Mouse (Mus musculus) CD4-positive, CD25-positive, alpha-beta regulatory T cell, adult 4 months (primary cell): Measurements from ENCODE around the gene Pald1. TPM values are rescaled to one million over a fixed set of nuclear protein-coding genes. Genes with fewer than 3 reads are reported as not detected.
A peak's percentile ranks its signal among the peaks of the same experiment; 100 is the strongest.

Experiments
- ATAC-seq: one replicate; pipeline ENCODE4 v1.8.0; 2017
- polyA plus RNA-seq, 2 experiments: library from polyadenylated mRNA; unstranded; fragments of 100-300 nt; shearing (Covaris generic); gene quantifications; one replicate each; pipeline ENCODE4 v1.2.1; 2017

The Pald1 gene
- polyA plus RNA-seq = not detected

DNA sequence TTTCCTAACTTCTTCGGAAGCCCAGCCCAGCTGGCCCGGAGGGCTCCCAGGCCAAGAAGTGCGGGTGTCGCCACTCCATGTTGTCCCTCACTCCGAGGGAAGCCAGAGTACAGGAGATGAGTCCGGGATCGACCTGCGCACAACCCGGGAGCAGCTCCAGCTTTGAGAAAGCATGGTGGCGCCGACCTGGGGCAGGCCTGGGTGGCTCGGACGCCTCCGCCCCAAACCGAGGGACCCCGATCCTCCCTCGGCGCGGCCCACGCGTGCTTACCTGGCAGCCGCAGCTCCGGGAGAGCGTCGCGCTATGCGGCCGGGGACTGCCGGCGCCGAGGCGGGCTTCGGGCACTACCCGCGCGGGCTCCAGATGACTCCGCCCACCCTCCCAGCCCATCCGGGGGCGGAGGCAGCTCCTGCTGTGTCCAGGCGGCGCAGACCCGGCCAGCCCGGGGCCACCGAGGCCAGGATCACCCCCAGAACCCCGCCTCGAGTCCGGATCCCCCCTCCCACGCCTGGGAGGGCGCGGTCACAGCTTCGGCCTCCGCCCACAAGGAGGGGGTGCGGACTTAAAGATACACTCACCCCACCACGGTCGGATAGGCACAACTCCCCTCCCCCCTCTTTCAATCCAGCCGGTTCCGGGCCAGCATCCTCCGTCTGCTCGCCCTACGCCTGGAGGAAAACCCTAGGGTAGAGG, at the start of gene Pald1:
TSS of gene Pald1 (minus strand) at position 510 of the 694 bp plus-strand sequence.
- peak; percentile 34 for ATAC-seq

- no peak for ATAC-seq
Observed at GRCm38 (mm10) chr10:61431375-61431774, 48.0 kb upstream of the Pald1 start.

DNA sequence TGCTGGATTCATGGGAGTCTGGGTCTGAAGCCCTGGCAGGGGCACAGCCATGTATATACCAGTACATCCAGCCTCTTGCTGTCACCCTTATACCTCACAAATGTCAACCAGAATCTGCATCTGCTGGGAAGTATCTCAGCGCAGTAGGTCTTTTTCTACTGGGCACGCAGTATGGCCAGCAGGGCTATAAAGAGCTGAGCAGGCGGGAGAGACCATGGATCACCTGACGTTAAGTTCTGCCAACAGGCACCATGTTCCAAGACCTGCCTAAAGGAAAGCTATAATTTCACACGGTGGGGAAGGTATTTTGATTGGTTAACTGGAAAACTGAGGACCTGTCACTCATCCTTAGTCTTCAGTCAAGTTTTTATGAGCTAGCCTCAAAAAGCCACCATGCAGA, 45.7 kb upstream of the Pald1 start:
- ATAC-seq = no peak

GRCm38 (mm10) chr10:61428416-61428815, 45.1 kb upstream of the Pald1 start:
- ATAC-seq = no peak

- no peak for ATAC-seq
Observed at GRCm38 (mm10) chr10:61427951-61428350, 44.6 kb upstream of the Pald1 start.

GRCm38 (mm10) chr10:61426251-61426757, 43.0 kb upstream of the Pald1 start:
- no peak for ATAC-seq

DNA sequence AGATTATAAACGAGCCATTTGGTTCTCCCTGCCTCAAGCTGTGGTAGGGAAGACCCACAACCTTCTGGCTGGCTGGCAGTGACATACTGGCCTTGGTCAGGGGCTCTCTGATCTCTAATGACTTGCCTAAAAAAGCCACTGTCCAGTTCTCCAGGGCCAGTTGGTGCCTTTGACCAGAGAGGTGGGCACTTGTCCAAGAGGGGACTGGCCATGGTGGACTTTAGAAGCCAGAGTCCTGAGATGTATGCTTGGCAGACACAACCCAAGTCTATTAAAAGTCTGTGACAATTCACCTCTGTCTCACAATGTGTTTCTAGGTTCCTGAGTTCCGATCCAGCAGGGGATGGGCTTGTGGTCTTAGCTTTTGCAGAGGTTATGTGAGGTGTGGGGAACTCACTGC, 41.7 kb upstream of the Pald1 start:
- no peak for ATAC-seq

- no peak for ATAC-seq
Observed at GRCm38 (mm10) chr10:61424500-61424899, 41.2 kb upstream of the Pald1 start.

DNA sequence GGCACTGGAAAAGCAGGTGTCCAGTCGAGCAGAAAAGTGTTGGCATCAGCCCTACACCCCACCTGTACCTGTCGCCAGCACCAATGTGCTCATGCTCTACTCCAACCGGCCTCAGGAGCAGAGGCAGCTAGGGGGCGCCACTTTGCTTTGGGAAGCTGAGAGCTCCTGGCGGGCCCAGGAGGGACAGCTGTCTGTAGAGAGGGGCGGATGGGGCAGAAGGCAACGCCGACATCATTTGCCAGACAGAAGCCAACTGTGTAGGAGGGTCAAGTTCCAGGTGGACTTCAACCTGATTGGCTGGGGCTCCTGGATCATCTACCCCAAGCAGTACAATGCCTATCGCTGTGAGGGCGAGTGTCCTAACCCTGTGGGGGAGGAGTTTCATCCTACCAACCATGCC, 40.0 kb upstream of the Pald1 start:
- ATAC-seq = no peak

DNA sequence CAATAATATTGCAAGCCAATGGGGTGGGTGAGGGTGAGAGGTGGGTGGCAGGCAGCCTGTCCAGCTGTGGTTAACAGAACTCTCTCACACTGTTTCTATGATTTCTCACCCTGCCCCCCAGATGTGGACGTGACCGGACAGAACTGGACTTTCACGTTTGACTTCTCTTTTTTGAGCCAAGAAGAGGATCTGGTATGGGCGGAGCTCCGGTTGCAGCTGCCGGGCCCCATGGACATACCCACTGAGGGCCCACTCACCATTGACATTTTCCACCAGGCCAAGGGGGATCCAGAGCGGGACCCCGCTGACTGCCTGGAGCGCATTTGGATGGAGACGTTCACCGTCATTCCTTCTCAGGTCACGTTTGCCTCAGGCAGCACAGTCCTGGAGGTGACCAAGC, 39.5 kb upstream of the Pald1 start:
- ATAC-seq = no peak

DNA sequence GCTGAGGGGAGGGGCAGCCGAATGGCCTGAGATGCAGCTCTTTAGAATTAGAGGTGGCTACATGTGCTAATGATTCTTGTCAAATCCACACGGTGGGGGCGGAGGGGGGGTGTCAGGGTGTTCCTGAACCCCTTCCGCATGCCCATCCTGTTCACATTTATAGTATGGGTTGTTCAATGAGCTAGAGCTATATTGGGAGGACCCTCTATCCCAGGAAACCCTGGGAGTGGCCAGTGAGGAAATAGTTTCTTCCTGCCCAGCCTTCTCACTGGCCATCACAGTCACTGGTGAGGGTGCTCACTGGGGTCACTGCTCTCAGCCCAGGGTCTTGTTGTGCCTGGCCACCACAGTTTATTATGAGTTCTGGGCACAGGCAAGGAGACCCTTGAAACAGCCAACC, 36.7 kb upstream of the Pald1 start:
- ATAC-seq = no peak

DNA sequence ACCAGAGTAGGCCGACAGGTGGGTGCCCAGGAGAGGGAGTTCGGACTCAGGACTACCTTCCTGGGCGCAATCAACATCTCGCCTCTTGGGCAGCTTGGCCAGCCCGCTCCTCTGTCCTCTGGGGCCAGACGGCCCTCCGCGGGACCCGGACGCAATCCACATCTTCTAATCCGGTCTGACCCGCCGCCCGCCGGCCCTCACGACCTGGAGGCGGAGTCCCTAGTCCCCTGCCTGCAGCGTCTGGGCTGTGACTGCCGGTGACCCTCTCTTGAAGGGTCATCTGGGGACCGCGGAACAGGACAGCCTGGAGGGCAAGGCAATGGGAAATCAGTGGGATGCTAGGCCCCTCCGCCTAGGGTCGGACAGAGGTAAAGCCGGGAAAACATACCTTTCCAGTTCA, 35.8 kb upstream of the Pald1 start:
- ATAC-seq = no peak

GRCm38 (mm10) chr10:61418131-61418900, 35.0 kb upstream of the Pald1 start:
- no peak for ATAC-seq

DNA sequence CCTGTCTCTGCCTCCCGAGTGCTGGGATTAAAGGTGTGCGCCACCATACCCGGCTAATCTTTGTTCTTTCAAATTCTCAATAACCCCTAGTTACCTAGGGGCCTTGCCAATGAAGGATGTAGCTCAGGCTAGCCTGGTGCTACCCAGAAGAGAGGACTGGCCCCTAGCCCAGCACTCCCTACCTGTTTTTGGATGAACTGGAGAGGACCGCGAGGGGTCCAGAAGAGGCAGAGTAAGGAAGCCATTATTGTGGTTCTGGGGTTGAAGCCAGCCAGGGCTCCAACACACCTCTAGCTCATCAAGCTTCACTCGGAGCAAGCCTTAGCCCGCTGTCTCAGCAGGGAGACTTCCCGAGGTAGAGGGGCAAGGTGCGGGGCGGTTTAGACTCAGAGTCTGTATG, 34.3 kb upstream of the Pald1 start, which contains the start of gene Nodal:
TSS of gene Nodal (plus strand) at position 301 of the 400 bp plus-strand sequence.
- no peak for ATAC-seq

- no peak for ATAC-seq
Observed at GRCm38 (mm10) chr10:61417046-61417445, 33.7 kb upstream of the Pald1 start.

DNA sequence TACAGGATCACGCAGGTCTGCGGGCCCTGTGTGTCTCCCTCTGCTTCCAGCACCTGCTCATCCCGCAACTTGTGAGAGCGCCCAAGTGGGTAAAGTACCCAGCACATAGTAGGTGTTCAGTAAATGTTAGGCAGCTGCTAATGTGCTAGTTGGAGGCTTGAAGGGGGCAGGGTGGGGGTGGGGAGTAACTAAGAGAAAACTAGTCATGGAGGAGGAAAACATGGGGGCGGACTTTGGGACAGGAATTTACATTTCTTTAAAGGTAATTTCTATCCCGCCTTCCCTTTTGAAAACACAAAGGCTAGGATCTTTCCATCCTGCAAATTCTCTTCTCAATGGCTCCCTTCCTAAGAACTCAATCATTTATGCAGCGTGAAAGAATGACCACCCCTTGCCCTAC, 33.2 kb upstream of the Pald1 start:
- no peak for ATAC-seq

DNA sequence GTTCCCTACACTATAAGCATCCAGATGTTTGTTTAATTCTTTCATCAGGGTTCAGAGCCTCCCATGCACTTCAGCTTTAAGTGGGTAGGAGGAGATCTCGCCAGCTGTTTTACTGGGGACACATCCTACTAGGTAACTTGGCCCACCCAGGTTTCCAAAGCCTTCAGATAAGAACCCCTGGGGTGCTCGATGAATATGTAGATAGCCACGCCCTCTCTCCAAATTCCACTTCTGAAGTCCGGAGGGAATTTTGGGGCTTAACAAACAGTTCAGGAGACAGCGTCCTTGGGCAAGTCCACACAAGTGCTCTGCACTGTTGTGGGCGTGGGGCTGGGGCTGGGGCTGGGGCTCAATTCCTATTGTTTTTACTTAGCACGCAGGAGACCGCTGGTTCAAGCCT, 32.6 kb upstream of the Pald1 start:
- no peak for ATAC-seq

- ATAC-seq = no peak
Observed at GRCm38 (mm10) chr10:61415240-61415639, 31.9 kb upstream of the Pald1 start.

GRCm38 (mm10) chr10:61412910-61413625, 29.7 kb upstream of the Pald1 start:
- ATAC-seq = no peak

- no peak for ATAC-seq
Observed at GRCm38 (mm10) chr10:61410193-61410592, 26.9 kb upstream of the Pald1 start.

- no peak for ATAC-seq
Observed at GRCm38 (mm10) chr10:61409776-61410175, 26.4 kb upstream of the Pald1 start.

DNA sequence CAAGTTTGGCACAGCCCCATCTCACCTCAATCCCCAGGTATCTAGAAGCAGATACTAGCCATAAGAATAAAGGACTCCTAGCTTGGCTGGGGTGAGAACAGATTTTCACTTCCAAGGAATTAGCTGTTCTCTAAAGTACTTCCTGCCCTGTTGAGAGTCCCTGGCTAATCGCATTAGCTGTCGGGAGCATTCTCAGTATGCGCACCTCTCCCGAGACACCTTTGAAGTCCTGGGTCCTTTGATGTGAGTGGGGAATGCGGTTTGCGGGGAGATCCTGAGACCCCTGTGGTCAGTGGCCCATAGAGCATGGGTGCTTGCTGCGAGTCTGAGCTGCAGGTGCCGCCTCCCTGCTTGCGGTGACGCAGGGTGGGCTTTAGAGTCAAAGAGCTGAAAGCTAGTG, 22.6 kb upstream of the Pald1 start:
- no peak for ATAC-seq

- no peak for ATAC-seq
Observed at GRCm38 (mm10) chr10:61402911-61403310, 19.6 kb upstream of the Pald1 start.
